Mouse (Mus musculus) spleen, adult 2 months (tissue): ENCODE measurements around the gene Tgfbr3. TPM values are rescaled to one million over a fixed set of nuclear protein-coding genes. Genes with fewer than 3 reads are reported as not detected.

ENCODE experiments used
- DNase-seq, 2 experiments: peaks; one replicate each; pipeline versions ENCODE4 v3.0.0 to v3.0.0-alpha.2; 2012 to 2021; ENCODE audit warnings: low spot score in 2 of 2, low read depth in 1 of 2
- H3K27ac ChIP-seq: fragments of 200-500 bp; 2 replicates; pipeline ENCODE4 v1.5.1; 2012; ENCODE audit warnings: low read length, inconsistent platforms; ENCODE audit not compliant: insufficient read depth
- H3K27me3 ChIP-seq: fragments of 200-500 bp; 2 replicates; pipeline ENCODE4 v1.6.1; 2012; ENCODE audit warnings: mild to moderate bottlenecking, moderate library complexity, low read length, inconsistent platforms; ENCODE audit not compliant: control insufficient read depth, insufficient read depth
- H3K36me3 ChIP-seq: fragments of 200-500 bp; 2 replicates; pipeline ENCODE4 v1.6.1; 2012; ENCODE audit warnings: mild to moderate bottlenecking, low read length, inconsistent platforms; ENCODE audit not compliant: control insufficient read depth, insufficient read depth
- H3K4me1 ChIP-seq: fragments of 200-500 bp; 2 replicates; pipeline ENCODE4 v1.6.1; 2011; ENCODE audit warnings: inconsistent platforms; ENCODE audit not compliant: control insufficient read depth, insufficient read depth, insufficient read length
- H3K4me3 ChIP-seq: fragments of 200-500 bp; 2 replicates; pipeline ENCODE4 v1.5.1; 2011; ENCODE audit warnings: mild to moderate bottlenecking, inconsistent platforms; ENCODE audit not compliant: insufficient read depth, insufficient read length; ENCODE audit errors: extremely low read depth
- CTCF ChIP-seq: fragments of 200-500 bp; IDR thresholded peaks from 2 replicates; pipeline ENCODE4 v1.5.1; 2011; ENCODE audit warnings: mild to moderate bottlenecking, inconsistent platforms; ENCODE audit not compliant: insufficient read depth, insufficient read length, insufficient replicate concordance; ENCODE audit errors: extremely low read depth
- POLR2A ChIP-seq: fragments of 200-500 bp; IDR thresholded peaks from 2 replicates; pipeline ENCODE4 v1.6.1; 2011; ENCODE audit warnings: low read depth, low read length, inconsistent platforms
- WGBS: fragments of 180-500 bp; shearing (Covaris S2); methylation state at CpG from one replicate; pipeline ENCODE4 v1.1.7; 2018; 5-methylcytosine and 5-hydroxymethylcytosine counted together
- polyA plus RNA-seq: library from polyadenylated mRNA; depleted of rRNA; stranded (reverse); fragments of >200 nt; gene quantifications from 2 replicates; pipeline ENCODE4 v1.2.3, GENCODE M21; 2012

Tgfbr3 gene
- polyA plus RNA-seq, 1 experiment, result 20.5 TPM

GRCm38 (mm10) chr5:107099634-107100033 lies 189.8 kb downstream of the Tgfbr3 start:
- no peaks in the 10 kb centered on the region for H3K36me3 ChIP-seq
- no peaks in the 10 kb centered on the region for H3K4me1 ChIP-seq
- no peak overlapping the region for H3K27ac ChIP-seq
- no peak overlapping the region for H3K4me3 ChIP-seq
- DNase-seq, result no peak
- no peaks in the 10 kb centered on the region for H3K27me3 ChIP-seq
- WGBS, result 92% methylated on average over 3 of the region's 3 CpGs
- TF ChIP-seq CTCF, result no peak

- H3K4me3 ChIP-seq, result no peak overlapping the region
- no peak overlapping the region for H3K27ac ChIP-seq
- no peaks in the 10 kb centered on the region for H3K27me3 ChIP-seq
- no peak for DNase-seq
- TF ChIP-seq CTCF (no peak), POLR2A (no peak)
- WGBS, result 74% methylated on average over 6 of the region's 6 CpGs
- H3K4me1 ChIP-seq, result no peaks in the 10 kb centered on the region
- no peaks in the 10 kb centered on the region for H3K36me3 ChIP-seq
Observed at GRCm38 (mm10) chr5:107099076-107099475, 190.4 kb downstream of the Tgfbr3 start.

GRCm38 (mm10) chr5:107098007-107098406 lies 191.4 kb downstream of the Tgfbr3 start:
- no peak for DNase-seq
- WGBS, result 86% methylated on average over 5 of the region's 5 CpGs
- no peaks in the 10 kb centered on the region for H3K36me3 ChIP-seq
- H3K4me3 ChIP-seq, result no peak overlapping the region
- TF ChIP-seq CTCF (no peak), POLR2A (no peak)
- H3K4me1 ChIP-seq, result no peaks in the 10 kb centered on the region
- H3K27me3 ChIP-seq, result no peaks in the 10 kb centered on the region
- H3K27ac ChIP-seq, result no peak overlapping the region

- no peak for DNase-seq
- no peaks in the 10 kb centered on the region for H3K27me3 ChIP-seq
- H3K4me3 ChIP-seq, result no peak overlapping the region
- 77% methylated on average over 7 of the region's 7 CpGs for WGBS
- no peak overlapping the region for H3K27ac ChIP-seq
- H3K4me1 ChIP-seq, result no peaks in the 10 kb centered on the region
- TF ChIP-seq CTCF, result no peak
- no peak for TF ChIP-seq POLR2A
- no peaks in the 10 kb centered on the region for H3K36me3 ChIP-seq
Observed at GRCm38 (mm10) chr5:107097314-107097713, 192.1 kb downstream of the Tgfbr3 start.

GRCm38 (mm10) chr5:107094233-107094632 lies 195.2 kb downstream of the Tgfbr3 start:
- no peaks in the 10 kb centered on the region for H3K4me1 ChIP-seq
- no peak for DNase-seq
- no peaks in the 10 kb centered on the region for H3K36me3 ChIP-seq
- no peak overlapping the region for H3K4me3 ChIP-seq
- TF ChIP-seq CTCF (no peak), POLR2A (no peak)
- no peaks in the 10 kb centered on the region for H3K27me3 ChIP-seq
- no peak overlapping the region for H3K27ac ChIP-seq
- WGBS, result 90% methylated on average over 5 of the region's 5 CpGs

GRCm38 (mm10) chr5:107093253-107093652 lies 196.2 kb downstream of the Tgfbr3 start:
- Histone ChIP-seq H3K27me3 (no peaks in the 10 kb centered on the region), H3K4me1 (no peaks in the 10 kb centered on the region), H3K36me3 (no peaks in the 10 kb centered on the region), H3K4me3 (no peak overlapping the region), H3K27ac (no peak overlapping the region)
- WGBS, result 89% methylated on average over 3 of the region's 3 CpGs
- no peak for DNase-seq
- TF ChIP-seq POLR2A, result no peak
- no peak for TF ChIP-seq CTCF

- WGBS, result 12% methylated on average over 8 of the region's 8 CpGs
- Histone ChIP-seq H3K27ac (no peak overlapping the region), H3K4me3 (no peak overlapping the region), H3K4me1 (no peaks in the 10 kb centered on the region), H3K36me3 (no peaks in the 10 kb centered on the region), H3K27me3 (no peaks in the 10 kb centered on the region)
- TF ChIP-seq POLR2A, result no peak
- no peak for DNase-seq
Observed at GRCm38 (mm10) chr5:107092137-107092536, 197.3 kb downstream of the Tgfbr3 start.
